Mouse (Mus musculus) small intestine, adult 10 weeks (tissue): ENCODE measurements around the gene Snorc. TPM values are rescaled to one million over a fixed set of nuclear protein-coding genes. Genes with fewer than 3 reads are reported as not detected.

Experiments
- polyA plus RNA-seq: library from polyadenylated mRNA; stranded (reverse); fragments of 350-450 nt; fragmentation: Illumina TruSeq; extraction: RNeasy Lipid Tissue Mini Kit (QIAGEN cat#74804); gene quantifications from one replicate; pipeline ENCODE4 v1.2.3, GENCODE M21; 2014; ENCODE audit warnings: low replicate concordance

Gene Snorc
- polyA plus RNA-seq, result not detected

GRCm38 (mm10) chr1:87469971-87470370 lies at the start of gene Snorc:
TSS of gene Snorc (plus strand) at chr1:87470271.

GRCm38 (mm10) chr1:87509561-87510165 lies 39.6 kb downstream of the Snorc start, which contains the start of gene Neu2:
TSS of gene Neu2 (plus strand) at chr1:87509889.

Other genes starting within 250 kb of the Snorc start
- 2.2 TPM for gene Efhd1, start 205.9 kb upstream of the Snorc start, polyA plus RNA-seq
- 76.6 TPM for gene Gigyf2, start 143.3 kb upstream of the Snorc start, polyA plus RNA-seq
- gene Kcnj13, start 75.5 kb upstream of the Snorc start, polyA plus RNA-seq, result 0.56 TPM
- gene Neu2, start 39.6 kb downstream of the Snorc start, polyA plus RNA-seq, result 0.74 TPM
- gene Ngef, start 103.6 kb downstream of the Snorc start, polyA plus RNA-seq, result 0.59 TPM
- 1.6 TPM for gene Inpp5d, start 150.0 kb downstream of the Snorc start, polyA plus RNA-seq